Mouse (Mus musculus): ENCODE results near the gene Asah2. TPM values are rescaled to one million over a fixed set of nuclear protein-coding genes. Genes with fewer than 3 reads are reported as not detected.
"Not testable (repeated sequence)": the region's sequence is repeated elsewhere in the genome, so short reads cannot be mapped to it uniquely, and the experiment has no call there.

Asah2 gene
- polyA plus RNA-seq, 1 experiment from 2014 or later: 0.71 TPM

DNA sequence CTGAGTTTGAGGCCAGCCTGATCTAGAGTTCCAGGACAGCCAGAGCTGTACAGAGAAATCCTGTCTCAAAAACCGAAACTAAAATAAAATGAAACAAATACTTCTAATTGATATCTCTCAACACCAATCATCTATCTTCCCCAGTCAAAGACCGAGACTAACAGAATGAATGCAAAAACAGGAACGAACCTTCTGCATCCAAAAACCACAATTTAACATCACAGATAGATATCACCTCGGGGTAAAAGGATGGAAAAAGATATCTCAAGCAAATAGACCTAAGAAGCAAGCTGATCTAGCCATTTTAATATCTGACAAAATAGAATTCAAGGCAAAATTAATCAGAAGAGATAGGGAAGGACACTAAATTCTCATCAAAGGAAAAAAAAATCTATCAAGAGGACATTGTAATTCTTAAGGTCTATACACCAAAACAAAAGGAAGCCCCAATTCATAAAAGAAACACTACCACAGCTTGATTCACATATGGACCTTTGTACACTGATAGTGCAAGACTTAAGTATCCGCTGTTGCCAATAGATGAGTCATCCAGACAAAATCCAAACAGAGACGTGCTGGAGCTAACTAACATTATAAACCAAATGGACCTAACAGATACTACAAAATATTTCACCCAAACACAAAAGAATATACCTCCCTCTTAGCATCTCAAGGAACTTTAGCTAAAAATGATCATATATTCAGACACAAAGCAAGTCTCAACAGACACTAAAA, 20.1 kb downstream of the Asah2 start:
- DNase-seq (no peak), ATAC-seq (ENCODE audit: low FRiP score, low TSS enrichment) (no peak)
- no peaks in the 10 kb centered on the region for H3K27me3 ChIP-seq (ENCODE audit: control insufficient read depth, insufficient read depth, low read length)
- no peak overlapping the region for H3K27ac ChIP-seq (replicated peaks; ENCODE audit: low read depth, low read length)
- no peaks in the 10 kb centered on the region for H3K36me3 ChIP-seq (ENCODE audit: control insufficient read depth, insufficient read depth, low read length)
- 91% methylated on average over 6 of the region's 6 CpGs for WGBS
- H3K9ac ChIP-seq (replicated peaks; ENCODE audit: low read length): no peak overlapping the region
- no peak overlapping the region for H3K4me3 ChIP-seq (replicated peaks; ENCODE audit: low read depth, low read length)
- H3K4me2 ChIP-seq (ENCODE audit: low read length): no peak overlapping the region
- H3K9me3 ChIP-seq (ENCODE audit: control insufficient read depth, low read length): no peaks in the 10 kb centered on the region
- H3K4me1 ChIP-seq (ENCODE audit: control insufficient read depth, insufficient read depth, low read length): no peaks in the 10 kb centered on the region

- DNase-seq; H3K4me3 ChIP-seq (replicated peaks; ENCODE audit: low read depth, low read length); H3K36me3 ChIP-seq (ENCODE audit: control insufficient read depth, insufficient read depth, low read length); H3K9ac ChIP-seq (replicated peaks; ENCODE audit: low read length); H3K27ac ChIP-seq (replicated peaks; ENCODE audit: low read depth, low read length); H3K4me2 ChIP-seq (ENCODE audit: low read length); ATAC-seq (ENCODE audit: low FRiP score, low TSS enrichment); H3K9me3 ChIP-seq (ENCODE audit: control insufficient read depth, low read length); H3K4me1 ChIP-seq (ENCODE audit: control insufficient read depth, insufficient read depth, low read length); H3K27me3 ChIP-seq (ENCODE audit: control insufficient read depth, insufficient read depth, low read length): not testable (repeated sequence)
- WGBS: 91% methylated on average over 1 of the region's 1 CpGs
Observed at GRCm38 (mm10) chr19:32084813-32085212, 23.2 kb downstream of the Asah2 start.

DNA sequence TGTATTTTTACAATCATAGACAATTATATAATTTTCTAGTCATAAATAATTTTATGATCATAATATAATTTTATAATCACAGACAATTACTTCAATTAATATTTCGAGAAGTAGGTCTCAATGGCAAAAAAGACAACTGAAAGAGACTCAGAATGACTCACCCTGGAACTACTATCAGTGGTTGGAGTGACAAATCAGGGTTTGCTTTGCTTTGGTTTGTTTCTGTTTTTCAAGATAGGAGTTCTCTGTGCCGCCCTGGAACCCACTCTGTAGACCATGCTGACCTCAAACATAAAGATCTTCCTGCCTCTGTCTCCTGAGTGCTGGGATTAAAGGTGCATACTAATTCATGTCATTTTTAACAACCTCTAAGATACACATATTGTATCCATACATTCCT, 37.7 kb downstream of the Asah2 start:
- Histone ChIP-seq H3K27me3 (ENCODE audit: control insufficient read depth, insufficient read depth, low read length) (no peaks in the 10 kb centered on the region), H3K9me3 (ENCODE audit: control insufficient read depth, low read length) (no peaks in the 10 kb centered on the region), H3K4me1 (ENCODE audit: control insufficient read depth, insufficient read depth, low read length) (no peaks in the 10 kb centered on the region), H3K36me3 (ENCODE audit: control insufficient read depth, insufficient read depth, low read length) (no peaks in the 10 kb centered on the region), H3K27ac (replicated peaks; ENCODE audit: low read depth, low read length) (no peak overlapping the region), H3K9ac (replicated peaks; ENCODE audit: low read length) (no peak overlapping the region), H3K4me3 (replicated peaks; ENCODE audit: low read depth, low read length) (no peak overlapping the region), H3K4me2 (ENCODE audit: low read length) (no peak overlapping the region)
- DNase-seq: no peak
- WGBS: 83% methylated on average over 2 of the region's 2 CpGs
- no peak for ATAC-seq (ENCODE audit: low FRiP score, low TSS enrichment)

DNA sequence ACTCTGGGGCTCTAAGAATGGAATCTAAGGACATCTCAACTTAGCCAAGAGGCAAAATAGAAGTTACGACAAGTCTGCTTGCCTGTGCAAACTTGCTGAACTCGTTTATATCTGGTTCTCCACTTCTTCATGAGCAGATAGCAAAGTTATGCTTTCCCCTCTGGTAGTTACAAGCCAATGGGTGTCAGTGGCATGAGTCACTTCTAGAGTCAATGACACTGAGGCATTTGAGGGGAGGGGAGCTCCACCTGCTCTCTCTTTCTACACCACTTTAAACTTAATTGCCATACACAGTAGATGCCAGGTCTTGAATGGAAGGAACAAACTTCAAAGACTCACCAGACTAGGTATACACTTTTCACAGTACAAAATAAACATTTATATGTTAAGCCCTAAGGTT, 38.4 kb downstream of the Asah2 start:
- Histone ChIP-seq H3K4me2 (ENCODE audit: low read length) (no peak overlapping the region), H3K4me3 (replicated peaks; ENCODE audit: low read depth, low read length) (no peak overlapping the region), H3K27me3 (ENCODE audit: control insufficient read depth, insufficient read depth, low read length) (no peaks in the 10 kb centered on the region), H3K27ac (replicated peaks; ENCODE audit: low read depth, low read length) (no peak overlapping the region), H3K4me1 (ENCODE audit: control insufficient read depth, insufficient read depth, low read length) (no peaks in the 10 kb centered on the region), H3K9ac (replicated peaks; ENCODE audit: low read length) (no peak overlapping the region), H3K9me3 (ENCODE audit: control insufficient read depth, low read length) (no peaks in the 10 kb centered on the region), H3K36me3 (ENCODE audit: control insufficient read depth, insufficient read depth, low read length) (no peaks in the 10 kb centered on the region)
- WGBS: 76% methylated on average over 2 of the region's 2 CpGs
- DNase-seq (no peak), ATAC-seq (ENCODE audit: low FRiP score, low TSS enrichment) (no peak)

DNA sequence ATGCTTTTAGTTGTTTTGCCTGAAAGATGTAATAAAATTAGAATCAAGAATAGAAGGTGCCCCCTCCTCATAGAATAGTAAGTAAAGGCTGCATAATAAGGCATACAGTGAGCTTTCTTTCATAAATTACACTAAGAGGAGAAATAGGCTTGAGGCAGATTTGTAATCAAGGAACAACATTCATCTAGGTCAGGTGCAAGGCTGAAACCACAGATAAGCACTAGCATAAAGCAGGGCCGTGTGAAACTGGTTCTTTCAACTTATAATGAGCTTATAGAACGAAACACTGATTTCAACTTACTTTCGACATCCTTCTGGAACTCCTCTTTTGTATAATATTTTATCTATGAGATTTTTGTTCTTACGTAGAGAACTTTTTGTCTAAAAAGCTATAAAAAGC, 40.3 kb downstream of the Asah2 start:
- H3K4me1 ChIP-seq (ENCODE audit: control insufficient read depth, insufficient read depth, low read length): no peaks in the 10 kb centered on the region
- DNase-seq (peak; percentile 7), ATAC-seq (ENCODE audit: low FRiP score, low TSS enrichment) (no peak)
- H3K9me3 ChIP-seq (ENCODE audit: control insufficient read depth, low read length): no peaks in the 10 kb centered on the region
- 70% methylated on average over 4 of the region's 4 CpGs for WGBS
- no peak overlapping the region for H3K4me2 ChIP-seq (ENCODE audit: low read length)
- H3K27ac ChIP-seq (replicated peaks; ENCODE audit: low read depth, low read length): no peak overlapping the region
- no peak overlapping the region for H3K9ac ChIP-seq (replicated peaks; ENCODE audit: low read length)
- no peak overlapping the region for H3K4me3 ChIP-seq (replicated peaks; ENCODE audit: low read depth, low read length)
- H3K27me3 ChIP-seq (ENCODE audit: control insufficient read depth, insufficient read depth, low read length): no peaks in the 10 kb centered on the region
- no peaks in the 10 kb centered on the region for H3K36me3 ChIP-seq (ENCODE audit: control insufficient read depth, insufficient read depth, low read length)

DNA sequence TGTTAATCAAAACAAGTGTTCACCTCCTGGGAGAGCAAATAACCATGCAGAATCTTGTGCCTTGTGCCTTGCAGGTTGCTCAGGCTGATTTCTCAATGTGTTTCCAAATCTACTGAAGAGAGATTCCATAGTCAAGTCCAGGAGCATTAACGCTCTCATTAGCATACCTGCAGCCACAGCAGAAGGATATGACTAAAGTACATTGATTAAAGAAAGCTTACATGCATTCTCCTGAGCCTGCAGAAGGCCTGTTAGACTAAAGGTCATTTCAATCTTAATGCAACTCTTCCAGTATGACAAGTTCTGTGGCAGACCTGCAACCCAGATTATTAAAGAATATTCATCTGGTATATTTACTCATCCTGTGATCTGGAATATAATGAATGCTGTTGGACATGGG, 46.7 kb downstream of the Asah2 start:
- DNase-seq (no peak), ATAC-seq (ENCODE audit: low FRiP score, low TSS enrichment) (no peak)
- Histone ChIP-seq H3K9ac (replicated peaks; ENCODE audit: low read length) (no peak overlapping the region), H3K27ac (replicated peaks; ENCODE audit: low read depth, low read length) (no peak overlapping the region), H3K36me3 (ENCODE audit: control insufficient read depth, insufficient read depth, low read length) (no peaks in the 10 kb centered on the region), H3K4me1 (ENCODE audit: control insufficient read depth, insufficient read depth, low read length) (no peaks in the 10 kb centered on the region), H3K4me2 (ENCODE audit: low read length) (no peak overlapping the region), H3K9me3 (ENCODE audit: control insufficient read depth, low read length) (no peaks in the 10 kb centered on the region), H3K4me3 (replicated peaks; ENCODE audit: low read depth, low read length) (no peak overlapping the region), H3K27me3 (ENCODE audit: control insufficient read depth, insufficient read depth, low read length) (no peaks in the 10 kb centered on the region)
- 89% methylated on average over 1 of the region's 1 CpGs for WGBS

DNA sequence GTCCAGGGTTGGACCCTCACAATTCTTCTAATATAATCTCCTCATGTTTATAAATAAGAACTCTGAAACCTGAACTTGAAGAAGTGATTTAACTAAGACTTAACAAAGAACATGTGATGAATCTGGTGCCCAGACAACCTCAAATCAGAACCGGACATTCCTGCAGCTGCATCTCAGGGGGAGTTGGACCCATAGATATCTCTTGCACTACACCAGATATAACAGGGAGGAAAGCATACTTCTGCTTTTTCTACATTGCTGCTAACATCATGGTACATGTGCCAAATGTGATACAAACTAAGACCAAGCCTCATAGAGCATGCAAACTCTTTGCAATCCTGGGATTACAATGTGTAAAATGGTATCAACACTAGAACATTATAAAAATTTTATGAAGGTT, 51.8 kb downstream of the Asah2 start:
- no peaks in the 10 kb centered on the region for H3K4me1 ChIP-seq (ENCODE audit: control insufficient read depth, insufficient read depth, low read length)
- H3K4me2 ChIP-seq (ENCODE audit: low read length): no peak overlapping the region
- H3K36me3 ChIP-seq (ENCODE audit: control insufficient read depth, insufficient read depth, low read length): no peaks in the 10 kb centered on the region
- ATAC-seq (ENCODE audit: low FRiP score, low TSS enrichment): no peak
- no peak overlapping the region for H3K27ac ChIP-seq (replicated peaks; ENCODE audit: low read depth, low read length)
- 91% methylated on average over 1 of the region's 1 CpGs for WGBS
- no peak overlapping the region for H3K9ac ChIP-seq (replicated peaks; ENCODE audit: low read length)
- H3K27me3 ChIP-seq (ENCODE audit: control insufficient read depth, insufficient read depth, low read length): no peaks in the 10 kb centered on the region
- H3K4me3 ChIP-seq (replicated peaks; ENCODE audit: low read depth, low read length): no peak overlapping the region
- no peak for DNase-seq
- no peaks in the 10 kb centered on the region for H3K9me3 ChIP-seq (ENCODE audit: control insufficient read depth, low read length)

GRCm38 (mm10) chr19:32055725-32056124, 52.3 kb downstream of the Asah2 start:
- Histone ChIP-seq H3K9me3 (ENCODE audit: control insufficient read depth, low read length) (no peaks in the 10 kb centered on the region), H3K4me2 (ENCODE audit: low read length) (no peak overlapping the region), H3K9ac (replicated peaks; ENCODE audit: low read length) (no peak overlapping the region), H3K27ac (replicated peaks; ENCODE audit: low read depth, low read length) (no peak overlapping the region), H3K4me3 (replicated peaks; ENCODE audit: low read depth, low read length) (no peak overlapping the region), H3K36me3 (ENCODE audit: control insufficient read depth, insufficient read depth, low read length) (no peaks in the 10 kb centered on the region), H3K27me3 (ENCODE audit: control insufficient read depth, insufficient read depth, low read length) (no peaks in the 10 kb centered on the region), H3K4me1 (ENCODE audit: control insufficient read depth, insufficient read depth, low read length) (no peaks in the 10 kb centered on the region)
- ATAC-seq (ENCODE audit: low FRiP score, low TSS enrichment): no peak
- 80% methylated on average over 1 of the region's 1 CpGs for WGBS
- DNase-seq: no peak

DNA sequence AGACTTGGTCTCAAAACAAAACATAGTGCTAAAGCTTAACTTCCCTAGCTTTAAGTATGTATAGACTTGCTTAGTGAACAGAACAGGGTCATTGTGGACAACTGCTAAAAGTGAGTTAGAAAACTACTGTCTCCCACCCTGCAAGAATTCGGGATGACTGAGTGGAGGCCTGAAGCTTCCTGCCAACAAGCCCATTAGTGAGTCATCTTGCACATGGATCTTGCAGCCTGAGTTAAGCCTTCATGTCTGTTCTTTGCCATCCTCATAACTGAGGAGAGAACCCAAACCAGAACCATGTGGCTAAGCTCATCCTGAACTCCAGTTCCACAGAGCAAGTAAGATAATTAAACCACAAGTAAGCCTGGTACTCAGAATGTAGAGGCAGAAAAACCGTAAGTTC, 56.8 kb downstream of the Asah2 start:
- WGBS: 89% methylated on average over 2 of the region's 2 CpGs
- Histone ChIP-seq H3K4me1 (ENCODE audit: control insufficient read depth, insufficient read depth, low read length) (no peaks in the 10 kb centered on the region), H3K4me2 (ENCODE audit: low read length) (no peak overlapping the region), H3K9me3 (ENCODE audit: control insufficient read depth, low read length) (no peaks in the 10 kb centered on the region), H3K27me3 (ENCODE audit: control insufficient read depth, insufficient read depth, low read length) (no peaks in the 10 kb centered on the region), H3K27ac (replicated peaks; ENCODE audit: low read depth, low read length) (no peak overlapping the region), H3K9ac (replicated peaks; ENCODE audit: low read length) (no peak overlapping the region), H3K36me3 (ENCODE audit: control insufficient read depth, insufficient read depth, low read length) (no peaks in the 10 kb centered on the region), H3K4me3 (replicated peaks; ENCODE audit: low read depth, low read length) (no peak overlapping the region)
- no peak for DNase-seq
- ATAC-seq (ENCODE audit: low FRiP score, low TSS enrichment): no peak

Measured in midbrain, embryonic 14.5 days (tissue).